Mouse (Mus musculus) kidney, postnatal 4 days (tissue): ENCODE measurements around the gene Dgka.
"Not testable (repeated sequence)": the region's sequence is repeated elsewhere in the genome, so short reads cannot be mapped to it uniquely, and the experiment has no call there.

Experiments used
- DNase-seq, 2 experiments: peaks; one replicate each; pipeline ENCODE4 v3.0.0; 2021; ENCODE audit warnings: mixed read lengths in 2 of 2

Gene Dgka

GRCm38 (mm10) chr10:128731002-128731433, 13.6 kb downstream of the Dgka start:
- DNase-seq: peak; percentile 91 to 92

GRCm38 (mm10) chr10:128728059-128728458, 16.6 kb downstream of the Dgka start:
- no peak for DNase-seq

- not testable (repeated sequence) for DNase-seq
Observed at GRCm38 (mm10) chr10:128725466-128725865, 19.2 kb downstream of the Dgka start.

GRCm38 (mm10) chr10:128715559-128716537, 28.8 kb downstream of the Dgka start:
- no peak for DNase-seq

GRCm38 (mm10) chr10:128711318-128711717, 33.3 kb downstream of the Dgka start:
- not testable (repeated sequence) for DNase-seq

- DNase-seq: peak; percentile 32 to 53
Observed at GRCm38 (mm10) chr10:128705317-128705693, 39.4 kb downstream of the Dgka start.

GRCm38 (mm10) chr10:128704491-128705316, 40.0 kb downstream of the Dgka start, which contains the start of gene Cdk2:
Cdk2 (minus strand) TSS chr10:128705031.
- peak; percentile 97 to 98 for DNase-seq

- no peak for DNase-seq
Observed at GRCm38 (mm10) chr10:128703895-128704294, 40.8 kb downstream of the Dgka start, which contains the start of gene Pmel. Pmel (plus strand) TSS chr10:128704195.

- no peak for DNase-seq
Observed at GRCm38 (mm10) chr10:128702328-128703007, 42.2 kb downstream of the Dgka start.

- DNase-seq: no peak
Observed at GRCm38 (mm10) chr10:128700712-128701111, 43.9 kb downstream of the Dgka start.

- DNase-seq: no peak
Observed at GRCm38 (mm10) chr10:128699611-128700010, 45.0 kb downstream of the Dgka start.

GRCm38 (mm10) chr10:128699006-128699405, 45.6 kb downstream of the Dgka start:
- DNase-seq: peak in 1 of 2 experiments; percentile 28

- no peak for DNase-seq
Observed at GRCm38 (mm10) chr10:128697072-128697725, 47.5 kb downstream of the Dgka start.

- peak; percentile 96 to 98 for DNase-seq
Observed at GRCm38 (mm10) chr10:128695992-128696807, 48.5 kb downstream of the Dgka start, which contains the start of gene Rab5b. Rab5b (minus strand) TSS chr10:128696264.

GRCm38 (mm10) chr10:128695411-128695991, 49.2 kb downstream of the Dgka start:
- DNase-seq: no peak

GRCm38 (mm10) chr10:128674469-128675008, 70.1 kb downstream of the Dgka start:
- peak in 1 of 2 experiments; percentile 43 for DNase-seq

GRCm38 (mm10) chr10:128673763-128674468, 70.7 kb downstream of the Dgka start, which contains the start of gene Suox:
Suox (minus strand) TSS chr10:128674073.
- peak; percentile 88 to 92 for DNase-seq

GRCm38 (mm10) chr10:128671148-128671547, 73.5 kb downstream of the Dgka start:
- DNase-seq: no peak
